Mouse (Mus musculus) hindbrain, postnatal 0 days (tissue): ENCODE measurements around the gene Amotl1. TPM values are rescaled to one million over a fixed set of nuclear protein-coding genes. Genes with fewer than 3 reads are reported as not detected.

Experiments
- ATAC-seq: fragments of 200-750 bp; cut with Nextera tagmentation; 2 replicates; pipeline ENCODE4 v1.8.0; 2017; ENCODE audit warnings: mild to moderate bottlenecking, moderate TSS enrichment, moderate library complexity
- DNase-seq: peaks from one replicate; pipeline ENCODE4 v3.0.0-alpha.2; 2015; ENCODE audit warnings: low spot score
- H3K27ac ChIP-seq: fragments of 300-500 bp; sonication (generic); 2 replicates; pipeline ENCODE4 v1.5.1; 2014; ENCODE audit warnings: mild to moderate bottlenecking
- H3K27me3 ChIP-seq: fragments of 300-500 bp; sonication (generic); 2 replicates; pipeline ENCODE4 v1.6.1; 2014; ENCODE audit warnings: low read length, mixed read lengths; ENCODE audit not compliant: insufficient read depth
- H3K36me3 ChIP-seq: fragments of 300-500 bp; sonication (generic); 2 replicates; pipeline ENCODE4 v1.6.1; 2014; ENCODE audit warnings: low read length, mixed read lengths; ENCODE audit not compliant: insufficient read depth
- H3K4me1 ChIP-seq: fragments of 300-500 bp; sonication (generic); 2 replicates; pipeline ENCODE4 v1.6.1; 2014; ENCODE audit warnings: antibody characterized with exemption, low read length, mixed read lengths; ENCODE audit not compliant: insufficient read depth
- H3K4me2 ChIP-seq: fragments of 300-500 bp; sonication (generic); 2 replicates; pipeline ENCODE4 v1.6.1; 2014; ENCODE audit warnings: low read depth, mild to moderate bottlenecking, low read length, moderate library complexity, mixed read lengths
- H3K4me3 ChIP-seq: fragments of 300-500 bp; sonication (generic); 2 replicates; pipeline ENCODE4 v1.5.1; 2014; ENCODE audit warnings: low read length
- H3K9ac ChIP-seq: fragments of 300-500 bp; sonication (generic); replicated peaks from 2 replicates; pipeline ENCODE4 v1.6.1; 2014; ENCODE audit warnings: mild to moderate bottlenecking, low read length, moderate library complexity, mixed read lengths
- H3K9me3 ChIP-seq: fragments of 300-500 bp; sonication (generic); 2 replicates; pipeline ENCODE4 v1.6.1; 2016; ENCODE audit warnings: low read length, mixed read lengths
- CTCF ChIP-seq: IDR thresholded peaks from 2 replicates; pipeline ENCODE4 v1.5.1; 2016; ENCODE audit warnings: antibody characterized with exemption, control low read depth, low read depth
- WGBS: fragments of 180-500 bp; shearing (Covaris S2); extraction: QIAGEN DNeasy Blood & Tissue Kit; methylation state at CpG from one replicate; pipeline ENCODE4 v1.1.7; 2014; 5-methylcytosine and 5-hydroxymethylcytosine counted together
- polyA plus RNA-seq: library from polyadenylated mRNA; unstranded; fragments of >200 nt; fragmentation: Nextera tagmentation; extraction: Ambion mirVana; gene quantifications from 2 replicates; pipeline ENCODE4 v1.2.1, GENCODE M21; 2015
- total RNA-seq: library from RNA; depleted of rRNA; stranded (reverse); fragments of >200 nt; gene quantifications from 2 replicates; pipeline ENCODE4 v1.2.3, GENCODE M21; 2014

Gene Amotl1
- total and polyA plus RNA-seq, 2 experiments from 2014 or later: 4.4 to 27.0 TPM

- Histone ChIP-seq H3K4me3 (no peak overlapping the region), H3K27me3 (no peaks in the 10 kb centered on the region), H3K27ac (0 out of 2 replicates have a peak overlapping the region, but pooled peaks have one; percentile 15), H3K36me3 (no peaks in the 10 kb centered on the region), H3K4me1 (peaks cover 35% of the 10 kb centered on the region), H3K4me2 (no peak overlapping the region), H3K9me3 (no peaks in the 10 kb centered on the region), H3K9ac (no peak overlapping the region)
- ATAC-seq: no peak; the same call in 1 of the 2 replicates
- no peak for TF ChIP-seq CTCF
- DNase-seq: peak; percentile 22
- 46% methylated on average over 5 of the region's 5 CpGs for whole genome bisulfite sequencing
Measured at GRCm38 (mm10) chr9:14608521-14608920, 36.3 kb downstream of the Amotl1 start.

GRCm38 (mm10) chr9:14607464-14607863 lies 37.4 kb downstream of the Amotl1 start:
- no peak overlapping the region for H3K4me3 ChIP-seq
- H3K4me2 ChIP-seq: no peak overlapping the region
- WGBS: 42% methylated on average over 3 of the region's 3 CpGs
- H3K4me1 ChIP-seq: peaks cover 25% of the 10 kb centered on the region
- no peak for TF ChIP-seq CTCF
- ATAC-seq (no peak), DNase-seq (peak; percentile 7)
- H3K9ac ChIP-seq: no peak overlapping the region
- H3K9me3 ChIP-seq: no peaks in the 10 kb centered on the region
- no peaks in the 10 kb centered on the region for H3K36me3 ChIP-seq
- 0 out of 2 replicates have a peak overlapping the region, but pooled peaks have one; percentile 15 for H3K27ac ChIP-seq
- H3K27me3 ChIP-seq: no peaks in the 10 kb centered on the region

- Histone ChIP-seq H3K9me3 (no peaks in the 10 kb centered on the region), H3K36me3 (no peaks in the 10 kb centered on the region), H3K4me1 (peaks cover 20% of the 10 kb centered on the region; the same call in 1 of the 2 replicates), H3K9ac (no peak overlapping the region), H3K4me3 (no peak overlapping the region), H3K27ac (no peak overlapping the region), H3K4me2 (no peak overlapping the region), H3K27me3 (no peaks in the 10 kb centered on the region)
- ATAC-seq: no peak
- 83% methylated on average over 4 of the region's 4 CpGs for WGBS
- TF ChIP-seq CTCF: no peak
- DNase-seq: no peak
Measured at GRCm38 (mm10) chr9:14605992-14606391, 38.9 kb downstream of the Amotl1 start.

- Histone ChIP-seq H3K4me2 (no peak overlapping the region), H3K27me3 (no peaks in the 10 kb centered on the region), H3K36me3 (no peaks in the 10 kb centered on the region), H3K9ac (no peak overlapping the region), H3K27ac (no peak overlapping the region), H3K9me3 (no peaks in the 10 kb centered on the region), H3K4me1 (peaks cover 18% of the 10 kb centered on the region; the same call in 1 of the 2 replicates), H3K4me3 (no peak overlapping the region)
- DNase-seq: no peak
- 77% methylated on average over 3 of the region's 3 CpGs for WGBS
- no peak for ATAC-seq
- no peak for TF ChIP-seq CTCF
Measured at GRCm38 (mm10) chr9:14604363-14604762, 40.5 kb downstream of the Amotl1 start.

- H3K27ac ChIP-seq: no peak overlapping the region
- H3K36me3 ChIP-seq: no peaks in the 10 kb centered on the region
- ATAC-seq (no peak), DNase-seq (no peak)
- H3K9ac ChIP-seq: no peak overlapping the region
- 77% methylated on average over 4 of the region's 4 CpGs for WGBS
- peaks cover 10% of the 10 kb centered on the region; the same call in 1 of the 2 replicates for H3K4me1 ChIP-seq
- H3K4me2 ChIP-seq: no peak overlapping the region
- no peak for TF ChIP-seq CTCF
- no peak overlapping the region for H3K4me3 ChIP-seq
- H3K27me3 ChIP-seq: no peaks in the 10 kb centered on the region
- H3K9me3 ChIP-seq: no peaks in the 10 kb centered on the region
Measured at GRCm38 (mm10) chr9:14603475-14603874, 41.4 kb downstream of the Amotl1 start.

GRCm38 (mm10) chr9:14599799-14600198 lies 45.1 kb downstream of the Amotl1 start:
- Histone ChIP-seq H3K4me1 (no peaks in the 10 kb centered on the region), H3K4me2 (no peak overlapping the region), H3K36me3 (no peaks in the 10 kb centered on the region), H3K27me3 (no peaks in the 10 kb centered on the region), H3K9me3 (no peaks in the 10 kb centered on the region), H3K9ac (no peak overlapping the region), H3K4me3 (no peak overlapping the region), H3K27ac (no peak overlapping the region)
- WGBS: 79% methylated on average over 5 of the region's 5 CpGs
- TF ChIP-seq CTCF: no peak
- DNase-seq (no peak), ATAC-seq (no peak)

- no peak for TF ChIP-seq CTCF
- DNase-seq (no peak), ATAC-seq (no peak)
- no peak overlapping the region for H3K4me3 ChIP-seq
- no peak overlapping the region for H3K27ac ChIP-seq
- H3K9me3 ChIP-seq: no peaks in the 10 kb centered on the region
- H3K9ac ChIP-seq: no peak overlapping the region
- H3K4me1 ChIP-seq: no peaks in the 10 kb centered on the region
- H3K4me2 ChIP-seq: no peak overlapping the region
- peaks cover 6% of the 10 kb centered on the region; the same call in 1 of the 2 replicates for H3K36me3 ChIP-seq
- H3K27me3 ChIP-seq: no peaks in the 10 kb centered on the region
- 94% methylated on average over 2 of the region's 2 CpGs for WGBS
Measured at GRCm38 (mm10) chr9:14598157-14598556, 46.7 kb downstream of the Amotl1 start.
